Mouse (Mus musculus) cerebral cortex, adult 2 months (tissue): ENCODE data around the gene Adamts20.

Source experiments
- WGBS: fragments of 180-500 bp; shearing (Covaris S2); methylation state at CpG from one replicate; pipeline ENCODE4 v1.1.7; 2018; 5-methylcytosine and 5-hydroxymethylcytosine counted together

Adamts20 gene

GRCm38 (mm10) chr15:94444437-94445136 lies 20.6 kb downstream of the Adamts20 start:
- WGBS, result 69% methylated on average over 8 of the region's 8 CpGs

- WGBS, result 75% methylated on average over 11 of the region's 11 CpGs
Measured at GRCm38 (mm10) chr15:94444043-94444436, 21.2 kb downstream of the Adamts20 start.

GRCm38 (mm10) chr15:94443025-94443424 lies 22.2 kb downstream of the Adamts20 start:
- 45% methylated on average over 2 of the region's 2 CpGs for WGBS

GRCm38 (mm10) chr15:94435532-94435931 lies 29.7 kb downstream of the Adamts20 start:
- 77% methylated on average over 5 of the region's 5 CpGs for WGBS

- WGBS, result 59% methylated on average over 14 of the region's 14 CpGs
Measured at GRCm38 (mm10) chr15:94430681-94431405, 34.4 kb downstream of the Adamts20 start.

- WGBS, result 71% methylated on average over 4 of the region's 4 CpGs
Measured at GRCm38 (mm10) chr15:94428726-94429125, 36.5 kb downstream of the Adamts20 start.

- 85% methylated on average over 9 of the region's 9 CpGs for WGBS
Measured at GRCm38 (mm10) chr15:94427482-94428214, 37.6 kb downstream of the Adamts20 start.

GRCm38 (mm10) chr15:94420526-94420925 lies 44.7 kb downstream of the Adamts20 start:
- 56% methylated on average over 6 of the region's 6 CpGs for WGBS

GRCm38 (mm10) chr15:94419167-94419566 lies 46.1 kb downstream of the Adamts20 start:
- WGBS, result 93% methylated on average over 9 of the region's 9 CpGs

- WGBS, result 90% methylated on average over 5 of the region's 5 CpGs
Measured at GRCm38 (mm10) chr15:94418427-94418826, 46.8 kb downstream of the Adamts20 start.

- WGBS, result 65% methylated on average over 18 of the region's 18 CpGs
Measured at GRCm38 (mm10) chr15:94417216-94418155, 47.7 kb downstream of the Adamts20 start.

- WGBS, result 33% methylated on average over 7 of the region's 7 CpGs
Measured at GRCm38 (mm10) chr15:94409832-94410231, 55.4 kb downstream of the Adamts20 start.

- WGBS, result 45% methylated on average over 2 of the region's 2 CpGs
Measured at GRCm38 (mm10) chr15:94406364-94406763, 58.9 kb downstream of the Adamts20 start.

GRCm38 (mm10) chr15:94404071-94404545 lies 61.1 kb downstream of the Adamts20 start:
- WGBS, result under 1% methylated on average over 53 of the region's 65 CpGs

- WGBS, result under 1% methylated on average over 34 of the region's 34 CpGs
Measured at GRCm38 (mm10) chr15:94403461-94404070, 61.7 kb downstream of the Adamts20 start.

GRCm38 (mm10) chr15:94403018-94403417 lies 62.2 kb downstream of the Adamts20 start:
- WGBS, result 6% methylated on average over 15 of the region's 15 CpGs

- 75% methylated on average over 7 of the region's 7 CpGs for WGBS
Measured at GRCm38 (mm10) chr15:94392737-94393136, 72.5 kb downstream of the Adamts20 start.

- WGBS, result 75% methylated on average over 2 of the region's 2 CpGs
Measured at GRCm38 (mm10) chr15:94390127-94390526, 75.1 kb downstream of the Adamts20 start.

- WGBS, result 94% methylated on average over 7 of the region's 9 CpGs
Measured at GRCm38 (mm10) chr15:94379425-94379824, 85.8 kb downstream of the Adamts20 start.

GRCm38 (mm10) chr15:94372548-94372947 lies 92.7 kb downstream of the Adamts20 start:
- 70% methylated on average over 7 of the region's 7 CpGs for WGBS

GRCm38 (mm10) chr15:94349052-94349451 lies 116.2 kb downstream of the Adamts20 start:
- 85% methylated on average over 18 of the region's 18 CpGs for WGBS
